Mouse (Mus musculus): ENCODE measurements at regions not wholly inside any gene's neighbourhood (a gene's known extent, or its start where the extent isn't known, plus 50 kb on each side); places are given as distances from the start of the nearest gene placed in this dataset.

- in situ Hi-C loops (cut with MboI; ENCODE audit: low sequenced_read_pairs in 2 of 2, unreplicated experiment in 2 of 2): no loop called here
- H3K27ac ChIP-seq (ENCODE audit: insufficient read depth, low read depth, low read length, poor library complexity, severe bottlenecking): no peak overlapping the region
- H3K4me1 ChIP-seq (ENCODE audit: control insufficient read depth in 2 of 2, insufficient read depth in 2 of 2, low read length in 2 of 2, poor library complexity in 1 of 2): no peaks in the 10 kb centered on the region
- DNase-seq (ENCODE audit: low read depth, low spot score): no peak
- H3K9ac ChIP-seq (ENCODE audit: insufficient read depth, low read depth, low read length, poor library complexity, severe bottlenecking): no peak overlapping the region
- TF ChIP-seq ZNF384 (IDR thresholded peaks at IDR 0.05; ENCODE audit: low read depth, low read length): no peak
- TF ChIP-seq MAFK (IDR thresholded peaks at IDR 0.05; ENCODE audit: insufficient read depth, low read depth, low read length): no peak
- no peak for TF ChIP-seq HCFC1 (IDR thresholded peaks at IDR 0.05; ENCODE audit: borderline replicate concordance, insufficient read depth, low read length)
- TF ChIP-seq ZC3H11A (IDR thresholded peaks at IDR 0.05; ENCODE audit: borderline replicate concordance, low read depth, low read length): no peak
- no peak for TF ChIP-seq CHD2 (IDR thresholded peaks at IDR 0.05; ENCODE audit: low read depth, low read length)
- no peaks in the 10 kb centered on the region for H3K36me3 ChIP-seq (ENCODE audit: control insufficient read depth, insufficient read depth, low read length, poor library complexity, severe bottlenecking)
- H3K4me3 ChIP-seq (ENCODE audit: insufficient read depth in 1 of 2, low read depth in 1 of 2, low read length in 2 of 2, poor library complexity in 1 of 2, severe bottlenecking in 1 of 2): no peak overlapping the region
- no peaks in the 10 kb centered on the region for H3K9me3 ChIP-seq (ENCODE audit: control insufficient read depth, insufficient read depth, low read depth, low read length)
Measured at GRCm38 (mm10) chr13:72219329-72219728, 255.8 kb upstream of the Irx1 start.

- in situ Hi-C loops (cut with MboI; ENCODE audit: low sequenced_read_pairs in 2 of 2, unreplicated experiment in 2 of 2): no loop called here
- no peak overlapping the region for H3K9ac ChIP-seq (ENCODE audit: insufficient read depth, low read depth, low read length, poor library complexity, severe bottlenecking)
- no peak overlapping the region for H3K27ac ChIP-seq (ENCODE audit: insufficient read depth, low read depth, low read length, poor library complexity, severe bottlenecking)
- no peak for TF ChIP-seq CHD2 (IDR thresholded peaks at IDR 0.05; ENCODE audit: low read depth, low read length)
- TF ChIP-seq ZNF384 (IDR thresholded peaks at IDR 0.05; ENCODE audit: low read depth, low read length): no peak
- no peak for TF ChIP-seq MAFK (IDR thresholded peaks at IDR 0.05; ENCODE audit: insufficient read depth, low read depth, low read length)
- no peak for TF ChIP-seq HCFC1 (IDR thresholded peaks at IDR 0.05; ENCODE audit: borderline replicate concordance, insufficient read depth, low read length)
- no peak for TF ChIP-seq ZC3H11A (IDR thresholded peaks at IDR 0.05; ENCODE audit: borderline replicate concordance, low read depth, low read length)
- no peak overlapping the region for H3K4me3 ChIP-seq (ENCODE audit: insufficient read depth in 1 of 2, low read depth in 1 of 2, low read length in 2 of 2, poor library complexity in 1 of 2, severe bottlenecking in 1 of 2)
- no peaks in the 10 kb centered on the region for H3K36me3 ChIP-seq (ENCODE audit: control insufficient read depth, insufficient read depth, low read length, poor library complexity, severe bottlenecking)
- no peaks in the 10 kb centered on the region for H3K4me1 ChIP-seq (ENCODE audit: control insufficient read depth in 2 of 2, insufficient read depth in 2 of 2, low read length in 2 of 2, poor library complexity in 1 of 2)
- DNase-seq (ENCODE audit: low read depth, low spot score): no peak
- no peaks in the 10 kb centered on the region for H3K9me3 ChIP-seq (ENCODE audit: control insufficient read depth, insufficient read depth, low read depth, low read length)
Measured at GRCm38 (mm10) chr13:72227102-72227501, 263.6 kb upstream of the Irx1 start.

GRCm38 (mm10) chr13:72231032-72231591 is 267.6 kb upstream of the Irx1 start:
- DNase-seq (ENCODE audit: low read depth, low spot score): no peak
- no peak overlapping the region for H3K4me3 ChIP-seq (ENCODE audit: insufficient read depth in 1 of 2, low read depth in 1 of 2, low read length in 2 of 2, poor library complexity in 1 of 2, severe bottlenecking in 1 of 2)
- in situ Hi-C loops (cut with MboI; ENCODE audit: low sequenced_read_pairs in 2 of 2, unreplicated experiment in 2 of 2): no loop called here
- no peaks in the 10 kb centered on the region for H3K4me1 ChIP-seq (ENCODE audit: control insufficient read depth in 2 of 2, insufficient read depth in 2 of 2, low read length in 2 of 2, poor library complexity in 1 of 2)
- H3K27ac ChIP-seq (ENCODE audit: insufficient read depth, low read depth, low read length, poor library complexity, severe bottlenecking): no peak overlapping the region
- H3K9ac ChIP-seq (ENCODE audit: insufficient read depth, low read depth, low read length, poor library complexity, severe bottlenecking): no peak overlapping the region
- H3K36me3 ChIP-seq (ENCODE audit: control insufficient read depth, insufficient read depth, low read length, poor library complexity, severe bottlenecking): no peaks in the 10 kb centered on the region
- no peaks in the 10 kb centered on the region for H3K9me3 ChIP-seq (ENCODE audit: control insufficient read depth, insufficient read depth, low read depth, low read length)
- no peak for TF ChIP-seq ZC3H11A (IDR thresholded peaks at IDR 0.05; ENCODE audit: borderline replicate concordance, low read depth, low read length)
- TF ChIP-seq HCFC1 (IDR thresholded peaks at IDR 0.05; ENCODE audit: borderline replicate concordance, insufficient read depth, low read length): no peak
- TF ChIP-seq CHD2 (IDR thresholded peaks at IDR 0.05; ENCODE audit: low read depth, low read length): no peak
- no peak for TF ChIP-seq ZNF384 (IDR thresholded peaks at IDR 0.05; ENCODE audit: low read depth, low read length)
- no peak for TF ChIP-seq MAFK (IDR thresholded peaks at IDR 0.05; ENCODE audit: insufficient read depth, low read depth, low read length)

- Histone ChIP-seq H3K4me3 (ENCODE audit: insufficient read depth in 1 of 2, low read depth in 1 of 2, low read length in 2 of 2, poor library complexity in 1 of 2, severe bottlenecking in 1 of 2) (no peak overlapping the region), H3K36me3 (ENCODE audit: control insufficient read depth, insufficient read depth, low read length, poor library complexity, severe bottlenecking) (no peaks in the 10 kb centered on the region), H3K9ac (ENCODE audit: insufficient read depth, low read depth, low read length, poor library complexity, severe bottlenecking) (no peak overlapping the region), H3K4me1 (ENCODE audit: control insufficient read depth in 2 of 2, insufficient read depth in 2 of 2, low read length in 2 of 2, poor library complexity in 1 of 2) (no peaks in the 10 kb centered on the region), H3K9me3 (ENCODE audit: control insufficient read depth, insufficient read depth, low read depth, low read length) (no peaks in the 10 kb centered on the region), H3K27ac (ENCODE audit: insufficient read depth, low read depth, low read length, poor library complexity, severe bottlenecking) (no peak overlapping the region)
- no peak for DNase-seq (ENCODE audit: low read depth, low spot score)
- in situ Hi-C loops (cut with MboI; ENCODE audit: low sequenced_read_pairs in 2 of 2, unreplicated experiment in 2 of 2): no loop called here
- TF ChIP-seq ZNF384 (IDR thresholded peaks at IDR 0.05; ENCODE audit: low read depth, low read length): no peak
- TF ChIP-seq MAFK (IDR thresholded peaks at IDR 0.05; ENCODE audit: insufficient read depth, low read depth, low read length): no peak
- no peak for TF ChIP-seq HCFC1 (IDR thresholded peaks at IDR 0.05; ENCODE audit: borderline replicate concordance, insufficient read depth, low read length)
- TF ChIP-seq CHD2 (IDR thresholded peaks at IDR 0.05; ENCODE audit: low read depth, low read length): no peak
- TF ChIP-seq ZC3H11A (IDR thresholded peaks at IDR 0.05; ENCODE audit: borderline replicate concordance, low read depth, low read length): no peak
Measured at GRCm38 (mm10) chr13:72232080-72232479, 268.6 kb upstream of the Irx1 start.

GRCm38 (mm10) chr13:72241919-72242318 is 278.4 kb upstream of the Irx1 start:
- in situ Hi-C loops (cut with MboI; ENCODE audit: low sequenced_read_pairs in 2 of 2, unreplicated experiment in 2 of 2): no loop called here
- TF ChIP-seq ZNF384 (IDR thresholded peaks at IDR 0.05; ENCODE audit: low read depth, low read length): no peak
- no peak for TF ChIP-seq ZC3H11A (IDR thresholded peaks at IDR 0.05; ENCODE audit: borderline replicate concordance, low read depth, low read length)
- no peak for TF ChIP-seq HCFC1 (IDR thresholded peaks at IDR 0.05; ENCODE audit: borderline replicate concordance, insufficient read depth, low read length)
- TF ChIP-seq MAFK (IDR thresholded peaks at IDR 0.05; ENCODE audit: insufficient read depth, low read depth, low read length): no peak
- no peak for TF ChIP-seq CHD2 (IDR thresholded peaks at IDR 0.05; ENCODE audit: low read depth, low read length)
- no peaks in the 10 kb centered on the region for H3K4me1 ChIP-seq (ENCODE audit: control insufficient read depth in 2 of 2, insufficient read depth in 2 of 2, low read length in 2 of 2, poor library complexity in 1 of 2)
- no peak overlapping the region for H3K4me3 ChIP-seq (ENCODE audit: insufficient read depth in 1 of 2, low read depth in 1 of 2, low read length in 2 of 2, poor library complexity in 1 of 2, severe bottlenecking in 1 of 2)
- H3K9me3 ChIP-seq (ENCODE audit: control insufficient read depth, insufficient read depth, low read depth, low read length): no peaks in the 10 kb centered on the region
- no peak overlapping the region for H3K27ac ChIP-seq (ENCODE audit: insufficient read depth, low read depth, low read length, poor library complexity, severe bottlenecking)
- no peak overlapping the region for H3K9ac ChIP-seq (ENCODE audit: insufficient read depth, low read depth, low read length, poor library complexity, severe bottlenecking)
- no peak for DNase-seq (ENCODE audit: low read depth, low spot score)
- no peaks in the 10 kb centered on the region for H3K36me3 ChIP-seq (ENCODE audit: control insufficient read depth, insufficient read depth, low read length, poor library complexity, severe bottlenecking)

All from ES-E14 (cell line).